Mouse (Mus musculus) forebrain, embryonic 13.5 days (tissue): Measurements from ENCODE around the gene Apbb1. TPM values are rescaled to one million over a fixed set of nuclear protein-coding genes. Genes with fewer than 3 reads are reported as not detected.
A peak's percentile ranks its signal among the peaks of the same experiment; 100 is the strongest.

Experiments
- ATAC-seq: fragments of 200-750 bp; cut with Nextera tagmentation; 2 replicates; pipeline ENCODE4 v1.8.0; 2017
- H3K27ac ChIP-seq: fragments of 300-500 bp; sonication (generic); 2 replicates; pipeline ENCODE4 v1.5.1; 2015; ENCODE audit warnings: inconsistent platforms, mild to moderate bottlenecking, moderate library complexity
- H3K27me3 ChIP-seq: fragments of 300-500 bp; sonication (generic); 2 replicates; pipeline ENCODE4 v1.6.1; 2015; ENCODE audit warnings: mild to moderate bottlenecking, inconsistent platforms
- H3K36me3 ChIP-seq: fragments of 300-500 bp; sonication (generic); 2 replicates; pipeline ENCODE4 v1.6.1; 2015; ENCODE audit warnings: mild to moderate bottlenecking, inconsistent platforms; ENCODE audit not compliant: poor library complexity, severe bottlenecking
- H3K4me1 ChIP-seq: fragments of 300-500 bp; sonication (generic); 2 replicates; pipeline ENCODE4 v1.6.1; 2015; ENCODE audit warnings: inconsistent platforms
- H3K4me2 ChIP-seq: fragments of 300-500 bp; sonication (generic); 2 replicates; pipeline ENCODE4 v1.6.1; 2015; ENCODE audit warnings: inconsistent platforms, mild to moderate bottlenecking, moderate library complexity
- H3K4me3 ChIP-seq: fragments of 300-500 bp; sonication (generic); 2 replicates; pipeline ENCODE4 v1.5.1; 2015; ENCODE audit warnings: mild to moderate bottlenecking, inconsistent platforms
- H3K9ac ChIP-seq: fragments of 300-500 bp; sonication (generic); 2 replicates; pipeline ENCODE4 v1.6.1; 2015; ENCODE audit warnings: mild to moderate bottlenecking, inconsistent platforms
- H3K9me3 ChIP-seq: fragments of 300-500 bp; sonication (generic); replicated peaks from 2 replicates; pipeline ENCODE4 v1.6.1; 2016; ENCODE audit warnings: inconsistent platforms
- WGBS: fragments of 180-500 bp; shearing (Covaris S2); methylation state at CpG from one replicate; pipeline ENCODE4 v1.1.7; 2015; 5-methylcytosine and 5-hydroxymethylcytosine counted together
- polyA plus RNA-seq: library from polyadenylated mRNA; unstranded; fragments of >200 nt; fragmentation: Nextera tagmentation; extraction: Ambion mirVana; gene quantifications from 2 replicates; pipeline ENCODE4 v1.2.1, GENCODE M21; 2015

The Apbb1 gene
- polyA plus RNA-seq, 1 experiment from 2014 or later: 186 TPM

DNA sequence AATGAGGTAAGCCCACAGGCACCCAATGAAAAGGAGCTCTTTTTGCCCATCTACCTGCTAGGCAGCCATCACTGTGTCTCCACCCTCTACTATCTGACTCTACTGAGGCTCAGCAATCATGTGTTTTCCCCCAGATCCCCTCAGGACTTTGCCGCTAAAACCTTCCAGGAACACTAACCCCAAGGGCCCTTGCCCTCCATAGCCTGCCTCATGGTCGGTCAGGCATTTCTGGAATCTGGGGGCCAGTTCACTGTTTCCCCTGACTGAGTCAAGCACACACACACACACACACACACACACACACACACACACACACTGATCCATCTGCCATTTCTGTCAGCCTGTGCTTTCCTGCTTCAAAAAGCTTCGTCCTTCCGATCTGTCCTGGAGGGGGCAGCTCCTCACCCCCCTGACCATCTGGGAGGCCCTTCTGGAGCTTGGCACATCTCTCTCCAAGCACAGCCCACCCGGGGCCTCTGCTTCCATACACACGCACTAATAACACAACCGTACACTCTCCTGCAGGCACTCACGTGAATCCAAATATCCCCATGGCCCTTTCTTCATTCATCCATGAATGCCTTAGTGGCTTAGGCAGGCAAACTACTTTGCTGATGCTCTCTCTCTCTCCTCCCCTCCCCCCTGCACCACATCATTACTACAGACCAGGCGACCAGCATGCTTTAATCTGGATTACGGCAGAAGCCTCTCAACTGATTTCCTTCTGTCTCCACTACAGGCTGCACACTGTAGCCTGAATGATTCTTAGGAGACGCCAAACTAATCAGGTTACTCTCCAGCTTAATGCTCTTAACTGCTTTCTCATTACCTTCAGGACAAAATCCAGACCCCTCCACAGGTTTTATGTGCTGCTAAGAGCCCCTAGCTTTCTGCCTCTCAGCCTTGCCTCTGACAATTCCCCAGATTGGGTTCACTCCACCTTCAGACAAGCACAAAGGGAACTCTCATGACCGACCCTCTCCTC, 11.6 kb downstream of the Apbb1 start:
- Histone ChIP-seq H3K36me3 (peaks cover 57% of the 10 kb centered on the region), H3K4me1 (peaks cover 40% of the 10 kb centered on the region), H3K4me2 (peak overlapping the region; percentile 52), H3K27me3 (no peaks in the 10 kb centered on the region), H3K9me3 (no peaks in the 10 kb centered on the region), H3K4me3 (peak overlapping the region; percentile 25; the same call in 1 of the 2 replicates), H3K27ac (peak overlapping the region; percentile 92), H3K9ac (peak overlapping the region; percentile 45)
- ATAC-seq: peak; percentile 48
- 8% methylated on average over 12 of the region's 12 CpGs for WGBS

DNA sequence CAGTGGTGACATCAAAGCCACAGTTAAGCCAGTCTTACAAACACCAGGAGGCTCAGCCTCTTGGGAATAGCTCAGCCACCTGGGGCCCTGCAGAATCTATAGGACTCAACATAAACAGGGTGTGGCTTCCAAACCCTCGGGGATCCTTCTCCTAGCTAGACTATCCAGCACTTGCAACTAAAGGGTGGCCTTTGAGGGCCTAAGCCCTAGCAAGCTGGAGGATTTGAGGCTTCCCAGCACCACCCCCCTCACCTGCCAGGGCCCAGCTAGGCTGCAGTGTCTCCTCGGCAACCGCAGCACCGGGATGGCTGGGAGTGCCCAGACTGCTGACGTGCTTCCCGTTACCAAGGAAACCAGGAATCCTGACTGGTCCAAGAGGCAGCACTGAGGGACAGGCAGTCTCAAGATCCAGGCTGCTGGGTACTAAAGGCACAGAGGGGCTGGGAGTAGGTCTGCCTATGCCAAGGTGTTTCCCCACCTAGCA, 12.4 kb downstream of the Apbb1 start:
- Histone ChIP-seq H3K27me3 (no peaks in the 10 kb centered on the region), H3K36me3 (peaks cover 57% of the 10 kb centered on the region), H3K9ac (peak overlapping the region; percentile 41), H3K4me1 (peaks cover 40% of the 10 kb centered on the region), H3K9me3 (no peaks in the 10 kb centered on the region), H3K27ac (peak overlapping the region; percentile 92), H3K4me2 (peak overlapping the region; percentile 52), H3K4me3 (peak overlapping the region; percentile 25)
- peak; percentile 90 for ATAC-seq
- 1% methylated on average over 6 of the region's 6 CpGs for WGBS

DNA sequence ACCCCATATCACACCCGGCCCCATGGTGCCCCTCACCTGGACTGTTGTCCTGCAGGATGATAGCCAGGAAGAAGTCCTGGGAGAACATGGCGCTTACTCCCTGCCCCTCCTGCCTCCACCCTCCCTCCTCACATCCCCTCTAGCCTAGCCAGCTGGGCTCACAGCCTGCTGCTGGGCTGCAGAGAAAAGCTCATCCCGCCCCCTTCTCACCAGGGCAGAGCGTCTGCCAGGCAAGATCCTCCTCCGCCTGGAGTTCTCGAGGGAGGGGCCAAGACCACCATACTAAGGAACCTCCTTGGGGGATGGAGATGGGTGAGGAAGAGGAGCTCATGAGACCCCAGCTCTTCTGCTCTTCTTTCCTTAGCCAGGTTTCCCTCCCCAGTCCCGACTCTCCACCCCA, 12.9 kb downstream of the Apbb1 start:
- H3K9ac ChIP-seq: peak overlapping the region; percentile 41; the same call in 1 of the 2 replicates
- no peaks in the 10 kb centered on the region for H3K9me3 ChIP-seq
- ATAC-seq: peak; percentile 77
- H3K4me3 ChIP-seq: peak overlapping the region; percentile 25
- WGBS: 8% methylated on average over 7 of the region's 7 CpGs
- peaks cover 57% of the 10 kb centered on the region for H3K36me3 ChIP-seq
- H3K27ac ChIP-seq: peak overlapping the region; percentile 92
- H3K4me2 ChIP-seq: peak overlapping the region; percentile 52
- H3K27me3 ChIP-seq: no peaks in the 10 kb centered on the region
- H3K4me1 ChIP-seq: peaks cover 40% of the 10 kb centered on the region

DNA sequence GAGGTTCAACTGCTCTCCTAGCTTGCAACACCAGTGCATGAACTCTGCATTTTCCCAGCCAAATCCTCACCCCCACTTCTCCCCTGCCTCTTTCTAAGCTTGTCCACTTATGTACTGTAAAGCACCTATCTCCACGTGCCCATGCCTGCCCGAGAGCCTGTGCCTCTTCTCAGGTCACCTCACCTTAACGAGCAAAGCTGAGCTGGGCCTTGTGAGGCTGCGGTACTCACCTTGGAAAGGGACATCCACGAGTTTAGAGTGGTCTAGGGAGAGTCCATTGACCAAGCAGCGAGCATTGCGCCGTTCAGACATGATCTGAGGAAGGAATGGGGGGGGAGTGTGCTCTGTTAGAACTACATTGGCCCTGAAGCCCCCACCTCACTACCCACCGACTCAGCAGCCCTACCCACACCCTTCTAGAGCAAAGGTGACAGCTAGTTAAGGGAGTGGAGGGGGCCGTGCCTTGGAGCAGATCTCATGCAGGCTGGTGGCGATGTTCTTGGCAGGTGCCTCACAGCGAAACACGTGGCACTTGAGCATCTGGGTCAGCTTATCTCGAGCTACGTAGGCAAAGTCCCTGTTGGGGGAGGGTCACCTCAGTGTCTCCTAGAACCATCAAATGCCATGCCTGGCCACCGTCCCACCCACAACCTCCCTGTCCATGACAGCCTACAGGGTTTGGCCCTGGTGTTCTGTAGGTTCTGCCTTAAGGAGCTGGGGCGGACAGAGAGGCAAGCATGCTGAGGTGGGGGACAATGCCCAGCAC, 16.2 kb downstream of the Apbb1 start:
- Histone ChIP-seq H3K9ac (no peak overlapping the region), H3K4me1 (peaks cover 26% of the 10 kb centered on the region), H3K27ac (no peak overlapping the region), H3K4me3 (no peak overlapping the region), H3K36me3 (peaks cover 64% of the 10 kb centered on the region), H3K9me3 (no peaks in the 10 kb centered on the region), H3K27me3 (no peaks in the 10 kb centered on the region), H3K4me2 (no peak overlapping the region)
- WGBS: 89% methylated on average over 17 of the region's 17 CpGs
- no peak for ATAC-seq

DNA sequence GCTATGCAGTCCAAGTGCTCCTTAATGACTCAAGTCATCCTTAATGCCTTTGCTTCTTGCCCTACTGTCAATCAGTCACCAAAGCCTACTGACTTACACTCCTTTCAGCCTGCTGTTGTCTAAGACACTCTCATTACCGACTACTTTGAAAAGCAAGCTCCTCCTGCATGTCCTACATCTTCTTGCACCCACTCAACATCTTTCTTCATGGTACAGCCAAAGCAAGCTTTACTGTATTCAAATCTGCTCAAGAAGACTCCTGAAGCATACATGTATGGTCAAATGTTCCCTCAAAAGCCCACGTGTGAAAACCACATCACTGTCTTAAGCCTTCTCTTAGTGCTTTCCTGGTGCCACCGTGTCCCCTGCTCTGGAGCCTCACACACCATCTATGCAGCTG, 18.1 kb downstream of the Apbb1 start:
- Histone ChIP-seq H3K4me3 (no peak overlapping the region), H3K4me1 (peaks cover 7% of the 10 kb centered on the region), H3K9ac (no peak overlapping the region), H3K9me3 (no peaks in the 10 kb centered on the region), H3K27me3 (no peaks in the 10 kb centered on the region), H3K4me2 (no peak overlapping the region), H3K27ac (no peak overlapping the region), H3K36me3 (peaks cover 80% of the 10 kb centered on the region)
- ATAC-seq: no peak
- 89% methylated on average over 3 of the region's 3 CpGs for WGBS

DNA sequence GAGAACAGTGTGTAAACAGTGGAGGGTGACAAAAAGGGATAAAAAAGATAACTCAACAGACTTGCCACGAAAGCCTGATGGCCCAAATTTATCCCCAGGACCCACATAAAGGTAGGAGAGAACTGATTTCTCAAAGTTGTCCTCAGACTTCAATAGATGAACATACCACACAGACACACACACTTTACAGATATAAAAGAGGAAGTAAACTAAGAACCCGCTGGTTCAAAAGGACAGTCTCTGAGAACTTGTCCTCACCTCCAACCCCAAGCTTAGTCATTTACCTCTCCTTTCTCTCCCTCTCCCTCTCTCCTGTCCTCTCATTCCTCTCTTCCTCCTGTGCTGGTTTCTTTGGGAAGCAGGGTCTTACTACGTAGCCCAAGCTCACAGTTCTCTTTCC, 19.1 kb downstream of the Apbb1 start:
- peaks cover 84% of the 10 kb centered on the region for H3K36me3 ChIP-seq
- no peaks in the 10 kb centered on the region for H3K9me3 ChIP-seq
- no peak overlapping the region for H3K4me2 ChIP-seq
- H3K27ac ChIP-seq: no peak overlapping the region
- no peak overlapping the region for H3K9ac ChIP-seq
- no peak for ATAC-seq
- H3K27me3 ChIP-seq: no peaks in the 10 kb centered on the region
- WGBS: 92% methylated on average over 3 of the region's 3 CpGs
- H3K4me3 ChIP-seq: no peak overlapping the region
- no peaks in the 10 kb centered on the region for H3K4me1 ChIP-seq

DNA sequence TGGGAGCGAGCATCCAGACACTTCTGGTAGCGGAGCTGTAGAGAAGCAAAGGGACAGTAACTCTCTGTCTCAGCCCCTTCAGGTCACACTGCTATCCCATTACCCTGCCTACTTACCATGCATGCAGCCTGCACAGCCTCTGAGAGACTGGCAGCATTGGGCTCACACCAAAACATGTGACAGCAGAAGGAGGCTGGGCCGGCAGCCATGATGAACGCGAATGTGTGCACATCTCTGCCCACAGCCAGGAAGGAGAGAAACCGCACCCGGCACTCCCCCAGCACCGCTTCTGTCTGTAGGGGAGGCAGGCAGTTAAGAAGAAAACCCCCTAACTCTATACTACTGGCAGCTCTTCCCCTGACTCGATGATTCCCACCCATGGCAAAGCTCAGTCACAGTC, 22.4 kb downstream of the Apbb1 start:
- Histone ChIP-seq H3K36me3 (peaks cover 58% of the 10 kb centered on the region), H3K27me3 (no peaks in the 10 kb centered on the region), H3K4me2 (no peak overlapping the region), H3K9me3 (no peaks in the 10 kb centered on the region), H3K27ac (no peak overlapping the region), H3K4me3 (no peak overlapping the region), H3K4me1 (peaks cover 15% of the 10 kb centered on the region), H3K9ac (no peak overlapping the region)
- ATAC-seq: no peak
- WGBS: 82% methylated on average over 6 of the region's 9 CpGs

DNA sequence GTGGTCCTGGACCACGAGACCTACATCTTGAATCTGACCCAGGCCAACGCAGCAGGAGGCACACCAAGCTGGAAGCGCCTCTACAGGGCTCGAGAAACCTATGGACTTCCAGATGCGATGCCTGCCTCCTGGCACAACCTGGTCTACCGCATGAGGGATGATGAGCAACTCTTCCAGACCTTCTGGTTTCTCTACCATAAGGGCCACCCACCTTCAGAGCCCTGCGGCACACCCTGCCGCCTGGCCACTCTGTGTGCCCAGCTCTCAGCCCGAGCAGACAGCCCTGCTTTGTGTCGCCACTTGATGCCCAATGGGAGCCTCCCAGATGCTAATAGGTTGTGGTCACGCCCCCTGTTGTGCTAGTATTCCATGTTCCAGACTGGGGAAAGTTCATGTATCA, 23.8 kb downstream of the Apbb1 start:
- WGBS: 85% methylated on average over 11 of the region's 11 CpGs
- Histone ChIP-seq H3K9ac (no peak overlapping the region), H3K36me3 (peaks cover 48% of the 10 kb centered on the region), H3K9me3 (no peaks in the 10 kb centered on the region), H3K4me1 (peaks cover 19% of the 10 kb centered on the region), H3K27ac (no peak overlapping the region), H3K27me3 (no peaks in the 10 kb centered on the region), H3K4me3 (no peak overlapping the region), H3K4me2 (no peak overlapping the region)
- no peak for ATAC-seq

DNA sequence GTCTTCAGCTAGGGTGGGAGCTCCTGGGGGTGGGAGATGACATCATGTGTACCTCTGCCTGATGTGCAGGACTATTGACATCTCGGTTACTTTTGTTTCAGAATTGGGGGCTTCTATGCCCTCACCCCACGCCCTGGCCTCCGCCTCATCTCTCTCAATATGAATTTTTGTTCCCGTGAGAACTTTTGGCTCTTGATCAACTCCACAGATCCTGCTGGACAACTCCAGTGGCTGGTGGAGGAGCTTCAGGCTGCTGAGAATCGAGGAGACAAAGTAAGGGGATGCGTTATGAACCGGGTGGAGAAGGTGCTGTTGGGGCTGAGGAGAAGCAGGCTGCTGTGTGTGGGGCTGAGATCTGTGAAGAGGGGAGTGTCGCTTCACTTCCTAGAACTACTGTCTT, 25.0 kb downstream of the Apbb1 start:
- Histone ChIP-seq H3K4me3 (no peak overlapping the region), H3K27ac (no peak overlapping the region), H3K9ac (no peak overlapping the region), H3K27me3 (no peaks in the 10 kb centered on the region), H3K4me2 (no peak overlapping the region), H3K36me3 (peaks cover 41% of the 10 kb centered on the region), H3K4me1 (peaks cover 19% of the 10 kb centered on the region), H3K9me3 (no peaks in the 10 kb centered on the region)
- no peak for ATAC-seq
- 92% methylated on average over 8 of the region's 8 CpGs for WGBS

DNA sequence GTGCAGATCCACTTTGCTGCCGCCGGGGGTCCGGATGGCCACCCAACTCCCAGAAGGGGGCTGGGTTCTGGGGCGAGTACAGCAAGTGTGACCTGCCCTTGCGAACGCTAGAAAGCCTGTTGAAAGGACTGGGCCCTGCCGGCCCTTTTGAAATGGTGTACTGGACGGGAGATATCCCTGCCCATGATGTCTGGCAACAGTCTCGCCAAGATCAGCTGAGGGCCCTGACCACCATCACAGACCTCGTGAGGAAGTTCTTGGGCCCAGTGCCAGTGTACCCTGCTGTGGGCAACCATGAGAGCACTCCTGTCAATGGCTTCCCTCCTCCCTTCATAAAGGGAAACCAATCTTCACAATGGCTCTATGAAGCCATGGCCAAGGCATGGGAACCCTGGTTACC, 25.9 kb downstream of the Apbb1 start:
- Histone ChIP-seq H3K9ac (0 out of 2 replicates have a peak overlapping the region, but pooled peaks have one; percentile 83), H3K4me1 (peaks cover 19% of the 10 kb centered on the region), H3K36me3 (peaks cover 34% of the 10 kb centered on the region), H3K4me3 (peak overlapping the region; percentile 76; the same call in 1 of the 2 replicates), H3K27me3 (no peaks in the 10 kb centered on the region), H3K4me2 (peak overlapping the region; percentile 68), H3K27ac (no peak overlapping the region), H3K9me3 (no peaks in the 10 kb centered on the region)
- no peak for ATAC-seq
- WGBS: 86% methylated on average over 10 of the region's 10 CpGs

DNA sequence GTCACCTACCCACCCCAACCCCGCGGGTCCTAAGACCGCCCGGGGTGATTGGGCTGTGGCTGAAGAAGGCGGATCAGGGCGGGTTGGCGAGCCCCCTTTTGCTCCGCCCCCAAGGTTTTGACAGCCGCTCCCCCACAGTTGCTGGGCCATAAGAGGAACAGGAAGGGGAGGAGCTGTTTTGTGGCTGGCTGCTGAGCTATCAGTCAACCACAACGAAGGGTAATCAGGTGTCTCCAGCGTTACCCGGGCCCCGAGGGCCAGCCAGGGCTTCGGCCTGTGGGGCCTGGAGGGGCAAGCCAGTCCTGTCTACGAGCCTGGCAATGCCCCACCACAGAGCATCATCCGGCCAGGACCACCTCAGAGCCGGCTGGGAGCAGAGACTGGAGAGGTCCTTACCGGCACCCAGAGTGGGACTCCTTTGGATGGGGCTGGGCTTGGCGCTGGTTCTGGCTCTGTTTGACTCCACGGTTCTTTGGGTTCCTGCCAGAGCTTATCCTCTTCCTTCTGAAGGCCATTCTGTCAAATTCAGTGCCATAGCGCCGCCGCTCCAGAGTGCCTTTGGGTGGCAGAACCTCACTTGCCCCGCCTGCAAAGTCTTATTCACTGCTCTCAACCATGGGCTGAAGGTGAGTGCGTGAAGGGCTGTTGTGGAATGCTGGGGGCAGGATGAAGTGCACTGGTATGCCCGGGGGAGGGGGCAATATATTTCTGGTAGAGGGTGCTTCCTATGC, 27.1 kb downstream of the Apbb1 start, which contains the start of gene Smpd1:
Gene Smpd1, plus strand, starts transcription at position 149 of the 731 bp plus-strand sequence.
- Histone ChIP-seq H3K9me3 (no peaks in the 10 kb centered on the region), H3K27ac (peak within 1 kb of the TSS; percentile 58), H3K9ac (peak within 1 kb of the TSS; percentile 83), H3K4me1 (peaks cover 19% of the 10 kb centered on the region), H3K36me3 (peaks cover 28% of the 10 kb centered on the region), H3K4me2 (peak within 1 kb of the TSS; percentile 68), H3K4me3 (peak within 1 kb of the TSS; percentile 76), H3K27me3 (no peaks in the 10 kb centered on the region)
- peak; percentile 91 for ATAC-seq
- 5% methylated on average over 26 of the region's 26 CpGs for WGBS
